Mouse (Mus musculus) cerebellum, adult 2 months (tissue): ENCODE measurements around the gene Tox2.

ENCODE experiments used
- CTCF ChIP-seq: fragments of 200-500 bp; IDR thresholded peaks from 2 replicates; pipeline ENCODE4 v1.5.1; 2011; ENCODE audit warnings: low read depth, mild to moderate bottlenecking, control low read depth, low read length, moderate library complexity, borderline replicate concordance; ENCODE audit not compliant: insufficient read depth
- POLR2A ChIP-seq: fragments of 200-500 bp; IDR thresholded peaks from 2 replicates; pipeline ENCODE4 v1.6.1; 2011; ENCODE audit warnings: low read length, control low read depth, borderline replicate concordance; ENCODE audit not compliant: insufficient read depth

- TF ChIP-seq CTCF = no peak
- no peak for TF ChIP-seq POLR2A
These were observed 75.1 kb downstream of the Tox2 start for GRCm38 (mm10) chr2:163277979-163278378.
